Mouse (Mus musculus): ENCODE measurements around the gene Rogdi.

Gene Rogdi

GRCm38 (mm10) chr16:4993276-4993675, 20.1 kb downstream of the Rogdi start:
- in situ Hi-C loops (cut with MboI, MseI), result loop anchor here in 1 of 2 experiments (25.0 kb wide), 1 partner anchor 619 kb away; no protein-coding TSS in a partner anchor

GRCm38 (mm10) chr16:4984717-4985116, 28.6 kb downstream of the Rogdi start:
- in situ Hi-C loops (cut with MboI, MseI), result loop anchor here (5.0 to 25.0 kb wide), 2 partner anchors 158 to 628 kb away; no protein-coding TSS in a partner anchor

- in situ Hi-C loops (cut with MboI, MseI), result loop anchor here in 1 of 2 experiments (25.0 kb wide), 1 partner anchor 632 kb away; no protein-coding TSS in a partner anchor
These were observed 33.5 kb downstream of the Rogdi start for GRCm38 (mm10) chr16:4979755-4980380.

GRCm38 (mm10) chr16:4978275-4979051, 34.9 kb downstream of the Rogdi start:
- in situ Hi-C loops (cut with MboI, MseI), result loop anchor here in 1 of 2 experiments (25.0 kb wide), 1 partner anchor 634 kb away; no protein-coding TSS in a partner anchor

- in situ Hi-C loops (cut with MboI, MseI), result loop anchor here in 1 of 2 experiments (25.0 kb wide), 1 partner anchor 636 kb away; no protein-coding TSS in a partner anchor
These were observed 37.2 kb downstream of the Rogdi start for GRCm38 (mm10) chr16:4976180-4976579.

GRCm38 (mm10) chr16:4974521-4974920, 38.8 kb downstream of the Rogdi start:
- in situ Hi-C loops (cut with MboI, MseI), result no loop called here

GRCm38 (mm10) chr16:4971626-4972025, 41.7 kb downstream of the Rogdi start:
- in situ Hi-C loops (cut with MboI, MseI), result no loop called here

GRCm38 (mm10) chr16:4969055-4969843, 44.1 kb downstream of the Rogdi start:
- in situ Hi-C loops (cut with MboI, MseI), result loop anchor here in 1 of 2 experiments (5.0 kb wide), 1 partner anchor 173 kb away; no protein-coding TSS in a partner anchor

GRCm38 (mm10) chr16:4968426-4968825, 44.9 kb downstream of the Rogdi start:
- in situ Hi-C loops (cut with MboI, MseI), result loop anchor here in 1 of 2 experiments (5.0 kb wide), 1 partner anchor 174 kb away; no protein-coding TSS in a partner anchor

GRCm38 (mm10) chr16:4965392-4966129, 47.8 kb downstream of the Rogdi start:
- in situ Hi-C loops (cut with MboI, MseI), result loop anchor here in 1 of 2 experiments (5.0 kb wide), 1 partner anchor 177 kb away; no protein-coding TSS in a partner anchor

- in situ Hi-C loops (cut with MboI, MseI), result loop anchor here in 1 of 2 experiments (5.0 kb wide), 1 partner anchor 177 kb away; no protein-coding TSS in a partner anchor
These were observed 48.5 kb downstream of the Rogdi start for GRCm38 (mm10) chr16:4964731-4965391.

GRCm38 (mm10) chr16:4963797-4964709, 49.3 kb downstream of the Rogdi start, which contains the start of gene Anks3:
Gene Anks3 (minus strand): TSS chr16:4964205.
- in situ Hi-C loops (cut with MboI, MseI), result no loop called here

GRCm38 (mm10) chr16:4963346-4963745, 50.0 kb downstream of the Rogdi start:
- in situ Hi-C loops (cut with MboI, MseI), result no loop called here

- in situ Hi-C loops (cut with MboI, MseI), result no loop called here
These were observed 53.1 kb downstream of the Rogdi start for GRCm38 (mm10) chr16:4960260-4960659.

Measured in T-helper 17 cell (primary cell).